Mouse (Mus musculus) left cerebral cortex, postnatal 10 days (tissue): Measurements from ENCODE around the gene Ccdc85a. TPM values are rescaled to one million over a fixed set of nuclear protein-coding genes. Genes with fewer than 3 reads are reported as not detected.

ENCODE experiments used
- total RNA-seq, 2 experiments: library from RNA; stranded (reverse); gene quantifications; 2 replicates each; pipeline ENCODE4 v1.2.3; 2021

Gene Ccdc85a
- total RNA-seq, 2 experiments from 2014 or later, result 112 TPM

Other genes starting within 250 kb of the Ccdc85a start
- 1 to 10 TPM; 2.6 to 5.6 TPM for gene Gm6685, start 244.5 kb downstream of the Ccdc85a start, total RNA-seq